Mouse (Mus musculus): Measurements from ENCODE around the gene Cyren. TPM values are rescaled to one million over a fixed set of nuclear protein-coding genes. Genes with fewer than 3 reads are reported as not detected.
A peak's percentile ranks its signal among the peaks of the same experiment; 100 is the strongest.

The Cyren gene
- 1 to 10 TPM; 2.8 to 3.7 TPM for total RNA-seq (2021)
- long read RNA-seq, experiment 1, partial matches to known transcripts, result 3 of 6 reads
- long read RNA-seq, experiment 1, other reads (novel, unspliced or antisense), result 2 of 6 reads
- long read RNA-seq, experiment 2, partial matches to known transcripts, result 0 of 5 reads
- long read RNA-seq, experiment 2, other reads (novel, unspliced or antisense), result 3 of 5 reads

- DNase-seq, result peak; percentile 96
- Histone ChIP-seq H3K4me3 (peak within 1 kb of the TSS; percentile 85), H3K27ac (peak within 1 kb of the TSS; percentile 96)
- intact Hi-C loops (cut with DNase I), result loop anchor here (2.0 kb wide), 2 partner anchors 15 to 97 kb away; partner anchors contain the start of genes Agbl3 and Tmem140
- peak; percentile 87 for TF ChIP-seq CTCF (IDR thresholded peaks at IDR 0.05)
Measured at GRCm38 (mm10) chr6:34877509-34878321, at the start of gene Cyren. Cyren (minus strand) TSS chr6:34878060.

- TF ChIP-seq CTCF (IDR thresholded peaks at IDR 0.05), result no peak
Measured at GRCm38 (mm10) chr6:34927594-34927993, 49.7 kb upstream of the Cyren start.

GRCm38 (mm10) chr6:34927156-34927555, 49.3 kb upstream of the Cyren start:
- TF ChIP-seq CTCF (IDR thresholded peaks at IDR 0.05), result peak; percentile 98
- Histone ChIP-seq H3K4me3 (no peak overlapping the region), H3K27ac (no peak overlapping the region)
- DNase-seq, result peak; percentile 78
- intact Hi-C loops (cut with DNase I), result no loop called here

More at GRCm38 (mm10) chr6:34927594-34927993, 49.7 kb upstream of the Cyren start:
- DNase-seq, result no peak
- no peak overlapping the region for H3K4me3 ChIP-seq
- no peak overlapping the region for H3K27ac ChIP-seq
- intact Hi-C loops (cut with DNase I), result no loop called here

GRCm38 (mm10) chr6:34921941-34922340, 44.1 kb upstream of the Cyren start:
- peak; percentile 62 for TF ChIP-seq CTCF (IDR thresholded peaks at IDR 0.05)
- peak; percentile 42 for DNase-seq
- intact Hi-C loops (cut with DNase I), result loop anchor here (5.0 kb wide), 1 partner anchor 410 kb away; no protein-coding TSS in a partner anchor

GRCm38 (mm10) chr6:34920631-34921030, 42.8 kb upstream of the Cyren start:
- TF ChIP-seq CTCF (IDR thresholded peaks at IDR 0.05), result no peak
- H3K4me3 ChIP-seq, result no peak overlapping the region
- intact Hi-C loops (cut with DNase I), result loop anchor here (5.0 kb wide), 1 partner anchor 408 kb away; no protein-coding TSS in a partner anchor
- peak; percentile 2 for DNase-seq
- H3K27ac ChIP-seq, result no peak overlapping the region

More at GRCm38 (mm10) chr6:34921941-34922340, 44.1 kb upstream of the Cyren start:
- Histone ChIP-seq H3K27ac (no peak overlapping the region), H3K4me3 (no peak overlapping the region)

- DNase-seq, result peak; percentile 4
- TF ChIP-seq CTCF (IDR thresholded peaks at IDR 0.05), result no peak
- Histone ChIP-seq H3K4me3 (no peak within 1 kb of the TSS), H3K27ac (no peak within 1 kb of the TSS)
- intact Hi-C loops (cut with DNase I), result loop anchor here (5.0 kb wide), 1 partner anchor 408 kb away; no protein-coding TSS in a partner anchor
Measured at GRCm38 (mm10) chr6:34919956-34920355, 42.1 kb upstream of the Cyren start, which contains the start of gene Stra8. Stra8 (plus strand) TSS chr6:34920163.

- Histone ChIP-seq H3K4me3 (no peak overlapping the region), H3K27ac (no peak overlapping the region)
- intact Hi-C loops (cut with DNase I), result no loop called here
- no peak for DNase-seq
- no peak for TF ChIP-seq CTCF (IDR thresholded peaks at IDR 0.05)
Measured at GRCm38 (mm10) chr6:34919146-34919545, 41.3 kb upstream of the Cyren start.

- no peak overlapping the region for H3K4me3 ChIP-seq
- no peak for TF ChIP-seq CTCF (IDR thresholded peaks at IDR 0.05)
- no peak for DNase-seq
- intact Hi-C loops (cut with DNase I), result no loop called here
- no peak overlapping the region for H3K27ac ChIP-seq
Measured at GRCm38 (mm10) chr6:34914462-34914861, 36.6 kb upstream of the Cyren start.

- no peak for TF ChIP-seq CTCF (IDR thresholded peaks at IDR 0.05)
- Histone ChIP-seq H3K4me3 (no peak overlapping the region), H3K27ac (no peak overlapping the region)
- intact Hi-C loops (cut with DNase I), result no loop called here
- DNase-seq, result peak; percentile 6
Measured at GRCm38 (mm10) chr6:34913341-34914040, 35.6 kb upstream of the Cyren start.

- intact Hi-C loops (cut with DNase I), result no loop called here
- DNase-seq, result peak; percentile 97
- H3K4me3 ChIP-seq, result peak within 1 kb of the TSS; percentile 78
- TF ChIP-seq CTCF (IDR thresholded peaks at IDR 0.05), result peak; percentile 35; the same call in 1 of the 2 replicates
- peak within 1 kb of the TSS; percentile 91 for H3K27ac ChIP-seq
Measured at GRCm38 (mm10) chr6:34910371-34911219, 32.7 kb upstream of the Cyren start, which contains the start of gene Wdr91. Wdr91 (minus strand) TSS chr6:34910876.

GRCm38 (mm10) chr6:34909631-34910345, 31.9 kb upstream of the Cyren start:
- DNase-seq, result no peak
- Histone ChIP-seq H3K4me3 (peak overlapping the region; percentile 78), H3K27ac (peak overlapping the region; percentile 91)
- intact Hi-C loops (cut with DNase I), result loop anchor here (2.0 kb wide), 1 partner anchor 27 kb away; no protein-coding TSS in a partner anchor
- TF ChIP-seq CTCF (IDR thresholded peaks at IDR 0.05), result no peak
